Mouse (Mus musculus): ENCODE data around the gene Ap5m1.
A peak's percentile ranks its signal among the peaks of the same experiment; 100 is the strongest.
"Not testable (repeated sequence)": the region's sequence is repeated elsewhere in the genome, so short reads cannot be mapped to it uniquely, and the experiment has no call there.

Ap5m1 gene

GRCm38 (mm10) chr14:49065529-49066273 lies at the start of gene Ap5m1:
TSS of gene Ap5m1 (plus strand) at chr14:49066097.
- no peak for DNase-seq (ENCODE audit: low spot score)

GRCm38 (mm10) chr14:49019765-49020164 lies 46.1 kb upstream of the Ap5m1 start:
- DNase-seq (ENCODE audit: low spot score) = no peak

- no peak for DNase-seq (ENCODE audit: low spot score)
Measured at GRCm38 (mm10) chr14:49027040-49027778, 38.7 kb upstream of the Ap5m1 start.

- DNase-seq (ENCODE audit: low spot score) = no peak
Measured at GRCm38 (mm10) chr14:49027779-49028368, 38.0 kb upstream of the Ap5m1 start.

- DNase-seq (ENCODE audit: low spot score) = no peak
Measured at GRCm38 (mm10) chr14:49028991-49029390, 36.9 kb upstream of the Ap5m1 start.

- no peak for DNase-seq (ENCODE audit: low spot score)
Measured at GRCm38 (mm10) chr14:49045610-49046009, 20.3 kb upstream of the Ap5m1 start.

- DNase-seq (ENCODE audit: low spot score) = no peak
Measured at GRCm38 (mm10) chr14:49049492-49049891, 16.4 kb upstream of the Ap5m1 start.

GRCm38 (mm10) chr14:49063838-49064237 lies 2.1 kb upstream of the Ap5m1 start:
- no peak for DNase-seq (ENCODE audit: low spot score)

- peak; percentile 92 for DNase-seq (ENCODE audit: low spot score)
Measured at GRCm38 (mm10) chr14:49066274-49066823, 452 bp downstream of the Ap5m1 start, which contains the start of gene Exoc5. TSS of gene Exoc5 (minus strand) at chr14:49066653.

- DNase-seq (ENCODE audit: low spot score) = no peak
Measured at GRCm38 (mm10) chr14:49072837-49073236, 6.9 kb downstream of the Ap5m1 start.

- DNase-seq (ENCODE audit: low spot score) = no peak
Measured at GRCm38 (mm10) chr14:49073896-49074295, 8.0 kb downstream of the Ap5m1 start.

- DNase-seq (ENCODE audit: low spot score) = no peak
Measured at GRCm38 (mm10) chr14:49074361-49074760, 8.5 kb downstream of the Ap5m1 start.

- DNase-seq (ENCODE audit: low spot score) = no peak
Measured at GRCm38 (mm10) chr14:49078820-49079219, 12.9 kb downstream of the Ap5m1 start.

- peak; percentile 64 for DNase-seq (ENCODE audit: low spot score)
Measured at GRCm38 (mm10) chr14:49086522-49086921, 20.6 kb downstream of the Ap5m1 start.

GRCm38 (mm10) chr14:49088155-49089048 lies 22.5 kb downstream of the Ap5m1 start:
- peak; percentile 33 for DNase-seq (ENCODE audit: low spot score)

- no peak for DNase-seq (ENCODE audit: low spot score)
Measured at GRCm38 (mm10) chr14:49089461-49090058, 23.7 kb downstream of the Ap5m1 start.

- DNase-seq (ENCODE audit: low spot score) = no peak
Measured at GRCm38 (mm10) chr14:49090102-49090501, 24.2 kb downstream of the Ap5m1 start.

- no peak for DNase-seq (ENCODE audit: low spot score)
Measured at GRCm38 (mm10) chr14:49091277-49091676, 25.4 kb downstream of the Ap5m1 start.

GRCm38 (mm10) chr14:49091755-49092154 lies 25.9 kb downstream of the Ap5m1 start:
- not testable (repeated sequence) for DNase-seq (ENCODE audit: low spot score)

- peak; percentile 7 for DNase-seq (ENCODE audit: low spot score)
Measured at GRCm38 (mm10) chr14:49118381-49118780, 52.5 kb downstream of the Ap5m1 start.

- no peak for DNase-seq (ENCODE audit: low spot score)
Measured at GRCm38 (mm10) chr14:49121723-49122122, 55.8 kb downstream of the Ap5m1 start.

All from yolk sac, embryonic 10.5 days (tissue).